ENCODE assay signal across 8 mouse cellular contexts in the genomic region with DNA sequence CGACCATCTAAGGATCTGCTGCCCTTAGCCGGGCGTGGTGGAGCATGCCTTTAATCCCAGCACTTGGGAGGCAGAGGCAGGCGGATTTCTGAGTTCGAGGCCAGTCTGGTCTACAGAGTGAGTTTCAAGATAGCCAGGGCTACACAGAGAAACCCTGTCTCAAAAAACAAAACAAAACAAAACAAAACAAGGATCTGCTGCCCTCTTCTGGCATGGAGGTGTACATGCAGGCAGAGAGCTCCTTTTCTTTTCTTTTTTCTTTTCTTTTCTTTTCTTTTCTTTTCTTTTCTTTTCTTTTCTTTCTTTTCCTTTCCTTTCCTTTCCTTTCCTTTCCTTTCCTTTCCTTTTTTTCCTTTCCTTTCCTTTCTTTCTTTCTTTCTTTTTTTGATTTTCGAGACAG. TPM values are rescaled to one million over a fixed set of nuclear protein-coding genes. Genes with fewer than 3 reads are reported as not detected.
DNase-seq lines count a peak whose midpoint lies in the region; TF ChIP-seq lines count a peak whose summit lies in the region.
"Not testable (repeated sequence)": the region's sequence is repeated elsewhere in the genome, so short reads cannot be mapped to it uniquely, and the experiment has no call there.
"Had no signal": no experiment of that assay in that cellular context is flagged by ENCODE, and none has a peak within 500 bp of the region (broad histone marks: within the 10 kb centered on the region; RNA-seq: fewer than 3 reads in every experiment).

No protein-coding gene starts in this region.

- H3K4me1 ChIP-seq in bone marrow macrophage, adult 2 months (ENCODE audit: control insufficient read depth, insufficient read depth, low read length); kidney, adult 2 months (ENCODE audit: control insufficient read depth, insufficient read depth, low read length); lung, adult 2 months (ENCODE audit: control insufficient read depth, insufficient read depth, low read length): not testable (repeated sequence)

- intact Hi-C loops in gastrocnemius, adult 2 months (cut with DNase I): not testable (repeated sequence)

- TF ChIP-seq POLR2A in bone marrow macrophage, adult 2 months (IDR thresholded peaks at IDR 0.05; ENCODE audit: borderline replicate concordance, low read depth, low read length); kidney, adult 2 months (IDR thresholded peaks at IDR 0.05; ENCODE audit: low read depth, low read length); lung, adult 2 months (IDR thresholded peaks at IDR 0.05; ENCODE audit: borderline replicate concordance, extremely low read depth, low read depth, low read length): not testable (repeated sequence)

- not testable (repeated sequence) for H3K36me3 ChIP-seq in kidney, adult 2 months (ENCODE audit: control insufficient read depth, insufficient read depth, low read length)

- 91% methylated on average over 6 of the region's 6 CpGs for WGBS in kidney, adult 2 months
- 88% methylated on average over 6 of the region's 6 CpGs for WGBS in lung, adult 2 months

- TF ChIP-seq CTCF in bone marrow macrophage, adult 2 months (IDR thresholded peaks at IDR 0.05; ENCODE audit: low read depth, low read length): peak; percentile 31; the same call in 1 of the 2 replicates
- peak; percentile 70 for TF ChIP-seq CTCF in gastrocnemius, adult 2 months (IDR thresholded peaks at IDR 0.05)
- TF ChIP-seq CTCF in kidney, adult 2 months (conservative IDR thresholded peaks at IDR 0.05; ENCODE audit: insufficient read depth, insufficient read length, low read depth, low read length): peak; percentile 27; the same call in 1 of the 2 replicates
- peak; percentile 21; the same call in 1 of the 2 replicates for TF ChIP-seq CTCF in lung, adult 2 months (IDR thresholded peaks at IDR 0.05; ENCODE audit: insufficient read depth, low read length)

- not testable (repeated sequence) for H3K27ac ChIP-seq in bone marrow macrophage, adult 2 months (ENCODE audit: insufficient read depth, low read depth, low read length); gastrocnemius, adult 2 months; kidney, adult 2 months (ENCODE audit: insufficient read depth, low read depth, low read length)

- DNase-seq in B cell, adult 2 months: peak; percentile 2 to 15
- DNase-seq in NIH3T3 (ENCODE audit: low read depth): peak; percentile 69
- not testable (repeated sequence) for DNase-seq in gastrocnemius, adult 2 months; kidney, adult 2 months; lung, adult 2 months
- peak; percentile 37 for DNase-seq in retina, postnatal 1 day

- not testable (repeated sequence) for H3K27me3 ChIP-seq in kidney, adult 2 months (replicated peaks; ENCODE audit: control insufficient read depth, insufficient read depth, low read length)

- not testable (repeated sequence) for H3K4me3 ChIP-seq in bone marrow macrophage, adult 2 months (ENCODE audit: insufficient read depth, low read length); gastrocnemius, adult 2 months; kidney, adult 2 months (ENCODE audit: insufficient read depth, low read depth, low read length); lung, adult 2 months (replicated peaks; ENCODE audit: extremely low read depth, low read depth, low read length)

RNA-seq across cellular contexts. Expression of a gene that starts 4.4 kb away (rescaled TPM):
- 19.5 and 22.6 TPM in 2 replicates for polyA plus RNA-seq in bone marrow macrophage, adult 2 months (2012; ENCODE audit: insufficient read depth, insufficient read length, missing spikeins)
- 10 to 100 TPM; 10.8 to 11.2 TPM for total RNA-seq in gastrocnemius, adult 2 months (2021)
- polyA plus RNA-seq in kidney, adult 2 months (2012; rRNA removed): 53.0 and 53.8 TPM in 2 replicates
- 50.4 and 62.5 TPM in 2 replicates for polyA plus RNA-seq in lung, adult 2 months (2012; rRNA removed)

RNA-seq across cellular contexts. Expression of a gene that starts 31.5 kb away (rescaled TPM):
- polyA plus RNA-seq in bone marrow macrophage, adult 2 months (2012; ENCODE audit: insufficient read depth, insufficient read length, missing spikeins): not detected in 2 replicates
- total RNA-seq in gastrocnemius, adult 2 months (2021): under 1 TPM; 0.61 to 0.78 TPM
- 0.42 and 1.0 TPM in 2 replicates for polyA plus RNA-seq in kidney, adult 2 months (2012; rRNA removed)
- 4.9 and 7.0 TPM in 2 replicates for polyA plus RNA-seq in lung, adult 2 months (2012; rRNA removed)

RNA-seq across cellular contexts. Expression of a gene that starts 31.7 kb away (rescaled TPM):
- 2.2 and 2.4 TPM in 2 replicates for polyA plus RNA-seq in bone marrow macrophage, adult 2 months (2012; ENCODE audit: insufficient read depth, insufficient read length, missing spikeins)
- total RNA-seq in gastrocnemius, adult 2 months (2021): under 1 TPM in 1 of 2 experiments, not detected in 1; 0.22 TPM
- polyA plus RNA-seq in kidney, adult 2 months (2012; rRNA removed): 8.1 and 9.1 TPM in 2 replicates
- 35.7 and 38.4 TPM in 2 replicates for polyA plus RNA-seq in lung, adult 2 months (2012; rRNA removed)

RNA-seq across cellular contexts. Expression of a gene that starts 53.1 kb away (rescaled TPM):
- not detected in 2 replicates for polyA plus RNA-seq in bone marrow macrophage, adult 2 months (2012; ENCODE audit: insufficient read depth, insufficient read length, missing spikeins)
- total RNA-seq in gastrocnemius, adult 2 months (2021): 10 to 100 TPM in 1 of 2 experiments, 1 to 10 TPM in 1; 9.9 to 11.7 TPM
- 0.86 and 1.1 TPM in 2 replicates for polyA plus RNA-seq in kidney, adult 2 months (2012; rRNA removed)
- polyA plus RNA-seq in lung, adult 2 months (2012; rRNA removed): 10.7 and 12.7 TPM in 2 replicates

RNA-seq across cellular contexts. Expression of a gene that starts 53.7 kb away (rescaled TPM):
- not detected in 2 replicates for polyA plus RNA-seq in bone marrow macrophage, adult 2 months (2012; ENCODE audit: insufficient read depth, insufficient read length, missing spikeins)
- 1 to 10 TPM; 1.6 to 1.8 TPM for total RNA-seq in gastrocnemius, adult 2 months (2021)
- 0.05 and 0.11 TPM in 2 replicates for polyA plus RNA-seq in kidney, adult 2 months (2012; rRNA removed)
- polyA plus RNA-seq in lung, adult 2 months (2012; rRNA removed): 7.3 and 9.5 TPM in 2 replicates
- polyA plus RNA-seq: embryonic facial prominence, embryonic 11.5 days had no signal
